Mouse (Mus musculus): Measurements from ENCODE around the gene Kcns1. TPM values are rescaled to one million over a fixed set of nuclear protein-coding genes. Genes with fewer than 3 reads are reported as not detected.

Gene Kcns1
- total RNA-seq, 2 experiments from 2014 or later: 0.14 to 0.15 TPM

GRCm38 (mm10) chr2:164174649-164175395 lies 3.9 kb upstream of the Kcns1 start:
- intact Hi-C loops (cut with DNase I): no loop called here

GRCm38 (mm10) chr2:164173394-164173793 lies 2.5 kb upstream of the Kcns1 start:
- intact Hi-C loops (cut with DNase I): no loop called here
- peak in 1 of 2 experiments; percentile 15 for DNase-seq

More at GRCm38 (mm10) chr2:164174649-164175395, 3.9 kb upstream of the Kcns1 start:
- no peak for DNase-seq

- intact Hi-C loops (cut with DNase I): no loop called here
- no peak for DNase-seq
Observed at GRCm38 (mm10) chr2:164170326-164170725, 587 bp downstream of the Kcns1 start.

GRCm38 (mm10) chr2:164168571-164168946 lies 2.4 kb downstream of the Kcns1 start:
- intact Hi-C loops (cut with DNase I): no loop called here
- DNase-seq: no peak

- intact Hi-C loops (cut with DNase I): no loop called here
Observed at GRCm38 (mm10) chr2:164167752-164168570, 3.0 kb downstream of the Kcns1 start.

GRCm38 (mm10) chr2:164164941-164165340 lies 6.0 kb downstream of the Kcns1 start:
- DNase-seq: no peak
- intact Hi-C loops (cut with DNase I): no loop called here

More at GRCm38 (mm10) chr2:164167752-164168570, 3.0 kb downstream of the Kcns1 start:
- no peak for DNase-seq

- intact Hi-C loops (cut with DNase I): no loop called here
- no peak for DNase-seq
Observed at GRCm38 (mm10) chr2:164161515-164162055, 9.3 kb downstream of the Kcns1 start.

- DNase-seq: no peak
- intact Hi-C loops (cut with DNase I): no loop called here
Observed at GRCm38 (mm10) chr2:164158838-164159237, 12.1 kb downstream of the Kcns1 start.

- no peak for DNase-seq
- intact Hi-C loops (cut with DNase I): no loop called here
Observed at GRCm38 (mm10) chr2:164156158-164156557, 14.8 kb downstream of the Kcns1 start.

GRCm38 (mm10) chr2:164154007-164154406 lies 16.9 kb downstream of the Kcns1 start:
- no peak for DNase-seq
- intact Hi-C loops (cut with DNase I): no loop called here

- intact Hi-C loops (cut with DNase I): no loop called here
- DNase-seq: no peak
Observed at GRCm38 (mm10) chr2:164152341-164152740, 18.6 kb downstream of the Kcns1 start.

- DNase-seq: peak in 1 of 2 experiments; percentile 29
- intact Hi-C loops (cut with DNase I): no loop called here
Observed at GRCm38 (mm10) chr2:164150086-164150760, 20.7 kb downstream of the Kcns1 start.

GRCm38 (mm10) chr2:164146556-164146955 lies 24.4 kb downstream of the Kcns1 start:
- intact Hi-C loops (cut with DNase I): no loop called here
- DNase-seq: no peak

GRCm38 (mm10) chr2:164144541-164144940 lies 26.4 kb downstream of the Kcns1 start:
- no peak for DNase-seq
- intact Hi-C loops (cut with DNase I): no loop called here

- DNase-seq: no peak
- intact Hi-C loops (cut with DNase I): no loop called here
Observed at GRCm38 (mm10) chr2:164144025-164144424, 26.9 kb downstream of the Kcns1 start.

- intact Hi-C loops (cut with DNase I): no loop called here
- peak; percentile 50 to 54 for DNase-seq
Observed at GRCm38 (mm10) chr2:164142021-164142420, 28.9 kb downstream of the Kcns1 start.

GRCm38 (mm10) chr2:164137754-164138153 lies 33.2 kb downstream of the Kcns1 start:
- intact Hi-C loops (cut with DNase I): loop anchor here (5.0 kb wide), 1 partner anchor 205 kb away; no protein-coding TSS in a partner anchor
- DNase-seq: no peak

GRCm38 (mm10) chr2:164136393-164136792 lies 34.5 kb downstream of the Kcns1 start:
- DNase-seq: no peak
- intact Hi-C loops (cut with DNase I): loop anchor here (5.0 kb wide), 1 partner anchor 206 kb away; no protein-coding TSS in a partner anchor

- peak in 1 of 2 experiments; percentile 35 for DNase-seq
- intact Hi-C loops (cut with DNase I): loop anchor here (2.0 to 5.0 kb wide), 2 partner anchors 45 to 207 kb away; no protein-coding TSS in a partner anchor
Observed at GRCm38 (mm10) chr2:164135367-164135766, 35.5 kb downstream of the Kcns1 start.

- intact Hi-C loops (cut with DNase I): loop anchor here (1.0 to 5.0 kb wide), 3 partner anchors 46 to 273 kb away; partner anchors contain the start of gene Slpi
- peak; percentile 45 to 48 for DNase-seq
Observed at GRCm38 (mm10) chr2:164134563-164134962, 36.4 kb downstream of the Kcns1 start.

Measured in heart, postnatal 10 days (tissue).